Mouse (Mus musculus): Measurements from ENCODE around the gene Itih2. TPM values are rescaled to one million over a fixed set of nuclear protein-coding genes. Genes with fewer than 3 reads are reported as not detected.

Itih2 gene
- polyA plus RNA-seq, 1 experiment from 2014 or later, result 0.51 TPM

Other genes starting within 250 kb of the Itih2 start
- 0.56 and 0.65 TPM in 2 replicates for gene 9230102O04Rik, start 241.9 kb downstream of the Itih2 start, polyA plus RNA-seq (2015; fragmentation: Nextera tagmentation; extraction: Ambion mirVana)
- gene Gata3, start 241.4 kb downstream of the Itih2 start, polyA plus RNA-seq (2015; fragmentation: Nextera tagmentation; extraction: Ambion mirVana), result 50.7 and 54.0 TPM in 2 replicates
- 12.9 and 13.0 TPM in 2 replicates for gene Taf3, start 82.8 kb downstream of the Itih2 start, polyA plus RNA-seq (2015; fragmentation: Nextera tagmentation; extraction: Ambion mirVana)
- 493 and 513 TPM in 2 replicates for gene Atp5c1, start 50.9 kb downstream of the Itih2 start, polyA plus RNA-seq (2015; fragmentation: Nextera tagmentation; extraction: Ambion mirVana)
- 28.3 and 28.6 TPM in 2 replicates for gene Kin, start 50.8 kb downstream of the Itih2 start, polyA plus RNA-seq (2015; fragmentation: Nextera tagmentation; extraction: Ambion mirVana)
- 13.2 and 15.3 TPM in 2 replicates for gene Itih5, start 22.2 kb upstream of the Itih2 start, polyA plus RNA-seq (2015; fragmentation: Nextera tagmentation; extraction: Ambion mirVana)
- gene Sfmbt2, start 239.1 kb upstream of the Itih2 start, polyA plus RNA-seq (2015; fragmentation: Nextera tagmentation; extraction: Ambion mirVana), result 3.1 and 3.7 TPM in 2 replicates